Mouse (Mus musculus): ENCODE results near the gene Nfkb1.

Gene Nfkb1

DNA sequence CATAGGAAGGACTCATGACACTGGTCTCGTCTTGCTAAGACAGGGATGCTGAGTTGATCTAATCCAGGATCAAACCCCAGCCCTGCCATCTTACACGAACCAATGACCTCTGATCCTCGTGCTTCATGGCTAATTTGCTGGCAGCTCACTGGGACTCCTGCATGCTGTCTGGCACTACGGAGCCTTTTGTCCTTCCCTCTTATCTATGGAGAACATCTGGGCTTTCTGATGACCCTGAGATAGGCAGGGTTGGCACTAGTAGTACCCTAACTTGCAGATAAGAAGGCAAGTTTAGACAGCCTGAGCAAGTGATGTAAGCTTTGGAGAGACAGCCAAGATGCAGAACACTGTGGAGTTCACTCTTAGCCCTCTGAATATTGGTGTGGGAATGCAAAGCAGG is 59.5 kb downstream of the Nfkb1 start:
- DNase-seq (ENCODE audit: low read depth in 1 of 2, low spot score in 2 of 2) = no peak

DNA sequence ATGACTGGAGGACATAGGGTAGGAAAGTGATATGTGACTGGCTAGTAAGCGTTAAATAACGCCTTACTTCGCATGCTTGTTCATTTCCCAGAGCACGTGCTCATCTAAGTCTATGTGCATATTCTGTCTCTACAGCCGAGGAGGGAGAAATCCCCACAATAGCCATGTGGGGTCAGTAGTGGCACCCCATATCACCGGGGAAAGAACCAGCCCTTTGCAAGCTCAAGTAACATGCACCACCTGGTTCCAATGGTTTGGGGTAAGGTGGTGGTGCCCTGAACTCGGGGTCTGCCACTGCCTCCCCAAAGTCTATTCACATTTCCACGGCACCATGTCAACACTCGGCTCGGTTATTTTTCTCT is 60.3 kb downstream of the Nfkb1 start:
- DNase-seq (ENCODE audit: low read depth in 1 of 2, low spot score in 2 of 2) = no peak

DNA sequence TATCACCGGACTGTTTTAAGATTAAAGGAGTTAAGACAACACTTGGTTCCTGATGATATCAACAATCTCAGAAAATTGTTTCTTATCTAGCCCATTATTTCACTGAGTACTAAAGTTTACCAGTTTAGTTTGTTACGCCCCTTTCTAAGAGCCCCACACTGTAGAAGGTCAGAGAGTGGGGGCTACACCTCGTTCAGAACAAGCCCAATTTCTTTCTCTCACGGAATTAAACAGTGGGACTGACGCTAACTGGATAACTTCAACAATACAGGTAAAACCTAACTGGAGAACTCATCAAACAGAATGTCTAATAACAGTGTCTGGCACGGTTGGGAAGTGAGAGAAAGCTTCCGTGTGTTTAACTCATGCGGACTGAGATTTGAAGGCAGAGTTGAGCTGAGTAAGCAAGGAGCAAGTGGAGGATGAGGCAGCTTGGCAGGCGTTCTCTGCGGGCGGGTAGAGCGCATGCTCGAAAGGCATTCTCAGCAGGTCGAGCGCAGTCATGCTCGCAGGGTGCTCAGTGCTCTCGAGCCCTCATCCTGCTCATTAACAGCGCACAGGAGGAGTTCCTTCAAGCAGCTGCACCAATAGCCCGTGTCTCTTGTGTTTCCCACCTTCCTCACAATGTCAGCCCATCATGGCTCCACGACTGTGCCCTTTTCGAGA is 60.8 kb downstream of the Nfkb1 start:
- no peak for DNase-seq (ENCODE audit: low read depth in 1 of 2, low spot score in 2 of 2)

DNA sequence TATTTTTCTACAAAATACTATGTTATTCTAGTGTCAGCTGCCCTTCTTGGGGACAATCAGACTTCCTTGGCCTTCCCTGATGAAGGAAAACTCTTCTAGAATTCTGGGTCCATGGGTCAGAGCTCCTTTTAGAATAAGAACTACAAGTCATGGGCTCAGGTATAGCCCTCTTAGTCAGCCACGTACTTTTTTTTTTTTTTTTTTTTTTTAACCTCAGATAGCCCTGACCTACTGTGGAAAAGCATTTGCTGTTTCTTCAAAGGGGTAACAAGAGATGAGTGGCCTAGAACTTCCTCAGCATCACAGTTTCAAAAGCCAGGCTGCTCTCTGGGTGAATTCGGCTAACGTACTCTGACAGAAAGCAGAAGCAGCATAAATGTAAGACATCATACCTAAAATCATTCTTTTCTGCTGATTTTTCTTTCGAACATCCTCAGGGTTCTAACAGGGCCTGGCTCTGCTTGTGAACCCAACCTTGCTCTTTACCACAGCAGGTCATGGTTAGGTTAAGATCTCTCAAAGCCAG is 61.5 kb downstream of the Nfkb1 start:
- DNase-seq (ENCODE audit: low read depth in 1 of 2, low spot score in 2 of 2) = no peak

DNA sequence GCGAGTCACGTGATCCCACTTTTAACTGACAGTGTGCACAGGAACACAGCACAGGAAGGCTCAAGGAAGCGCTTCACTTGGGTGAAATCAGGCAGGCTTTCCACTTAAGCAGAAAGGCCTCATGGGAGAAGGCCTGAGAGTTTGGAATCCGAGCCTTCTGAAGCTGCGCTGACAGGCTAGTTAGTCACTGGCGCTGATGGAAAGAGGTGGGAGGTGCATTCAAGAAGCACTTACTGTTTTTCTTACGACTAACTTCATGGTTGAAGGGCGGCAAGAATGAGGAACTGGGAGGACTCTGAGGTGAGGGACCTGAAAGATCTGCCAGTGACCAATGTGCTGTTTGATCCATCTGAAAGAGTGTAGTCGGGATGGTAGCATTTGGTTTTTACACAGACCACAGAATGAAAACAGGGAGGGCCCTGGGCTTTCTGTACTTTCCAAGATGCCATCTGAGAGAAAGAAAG is 62.6 kb downstream of the Nfkb1 start:
- DNase-seq (ENCODE audit: low read depth in 1 of 2, low spot score in 2 of 2) = peak in 1 of 2 experiments; percentile 22

DNA sequence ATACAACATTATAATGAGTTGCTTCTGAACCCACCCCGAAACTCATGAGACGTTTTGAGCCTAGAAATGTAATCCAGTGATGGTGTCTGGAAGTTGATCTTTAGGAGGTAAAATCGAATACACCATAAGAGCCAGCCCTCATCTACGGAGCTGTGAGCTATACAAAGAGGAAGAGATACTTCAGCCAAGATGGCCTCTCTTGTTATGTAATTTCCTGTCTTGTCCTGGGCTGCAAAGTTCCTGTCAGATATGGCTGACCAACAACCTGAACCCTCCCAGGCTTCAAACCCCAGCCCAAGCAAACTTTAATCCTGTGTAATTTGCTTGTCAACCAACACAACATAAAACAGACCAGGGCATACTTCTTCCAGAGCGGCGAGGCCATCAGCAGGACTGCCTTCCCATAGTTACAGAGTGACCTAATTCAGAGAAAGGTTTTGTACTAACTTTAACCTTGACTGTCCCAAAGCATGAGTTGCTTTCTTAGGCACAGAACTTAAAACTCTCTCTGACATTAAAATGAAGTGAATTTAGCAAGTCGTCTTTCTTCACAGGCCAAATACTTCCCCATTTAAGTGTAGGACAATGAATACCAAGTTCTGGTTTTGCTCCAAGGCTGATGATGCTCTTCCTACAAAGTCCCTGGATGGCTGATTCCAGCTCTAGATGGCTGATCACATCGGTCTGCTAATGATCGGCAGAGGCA is 63.2 kb downstream of the Nfkb1 start:
- DNase-seq (ENCODE audit: low read depth in 1 of 2, low spot score in 2 of 2) = no peak

DNA sequence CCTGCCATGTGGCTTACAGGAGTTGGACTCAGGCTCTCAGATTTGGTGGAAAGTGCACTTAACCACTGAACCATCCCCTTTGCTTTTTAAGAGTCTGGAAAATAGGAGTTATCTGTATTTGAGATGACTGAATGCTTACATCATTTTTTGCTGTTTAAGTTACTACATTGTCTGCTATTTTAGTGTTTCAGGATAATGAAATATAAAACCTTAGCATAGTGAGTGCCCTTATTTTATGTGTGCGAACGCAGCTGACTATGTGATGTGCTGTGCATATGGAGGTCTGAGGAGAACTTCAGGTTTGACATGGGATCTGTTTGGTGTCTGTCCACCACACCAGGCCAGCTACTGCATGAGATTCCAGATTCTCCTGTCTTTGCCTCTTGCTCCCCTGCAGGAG is 66.1 kb downstream of the Nfkb1 start:
- no peak for DNase-seq (ENCODE audit: low read depth in 1 of 2, low spot score in 2 of 2)

DNA sequence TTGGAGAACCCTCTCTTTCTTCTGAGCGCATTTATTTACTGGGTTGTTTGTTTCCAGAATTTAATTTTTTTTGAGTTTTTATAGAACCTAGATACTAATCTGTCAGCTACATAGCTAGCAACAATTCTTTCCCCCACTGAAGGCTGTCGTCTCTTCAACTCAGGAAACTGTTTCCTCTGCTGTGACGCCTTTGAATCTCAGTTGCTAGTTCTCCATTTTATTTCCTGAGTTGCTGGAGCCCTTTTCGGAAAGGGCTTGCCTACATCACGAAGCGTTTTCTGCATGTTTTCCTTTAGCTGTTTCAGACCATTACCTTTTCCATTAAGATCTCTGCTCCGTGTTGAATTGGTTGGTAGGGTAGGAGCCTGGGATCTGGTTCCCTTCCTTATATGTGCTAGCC is 74.6 kb downstream of the Nfkb1 start:
- no peak for DNase-seq (ENCODE audit: low read depth in 1 of 2, low spot score in 2 of 2)

DNA sequence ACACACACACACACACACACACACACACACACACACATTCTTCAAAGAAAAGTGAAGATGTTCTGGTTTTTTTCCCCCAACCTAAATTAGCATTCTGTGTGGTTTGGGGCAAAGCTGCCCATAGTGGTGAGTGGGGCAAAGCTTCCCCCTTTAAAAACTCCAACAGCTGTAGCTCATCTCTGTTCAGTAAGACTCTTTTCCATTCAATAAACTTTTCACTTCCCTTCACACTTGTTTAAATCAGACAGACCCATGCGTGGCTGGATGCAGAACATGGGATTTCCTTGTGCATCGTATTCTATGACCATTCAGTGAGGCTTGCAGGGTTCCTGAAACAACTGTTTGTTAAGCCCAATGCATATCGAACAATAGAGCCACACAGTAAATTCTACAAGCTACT is 77.0 kb downstream of the Nfkb1 start:
- DNase-seq (ENCODE audit: low read depth in 1 of 2, low spot score in 2 of 2) = no peak

DNA sequence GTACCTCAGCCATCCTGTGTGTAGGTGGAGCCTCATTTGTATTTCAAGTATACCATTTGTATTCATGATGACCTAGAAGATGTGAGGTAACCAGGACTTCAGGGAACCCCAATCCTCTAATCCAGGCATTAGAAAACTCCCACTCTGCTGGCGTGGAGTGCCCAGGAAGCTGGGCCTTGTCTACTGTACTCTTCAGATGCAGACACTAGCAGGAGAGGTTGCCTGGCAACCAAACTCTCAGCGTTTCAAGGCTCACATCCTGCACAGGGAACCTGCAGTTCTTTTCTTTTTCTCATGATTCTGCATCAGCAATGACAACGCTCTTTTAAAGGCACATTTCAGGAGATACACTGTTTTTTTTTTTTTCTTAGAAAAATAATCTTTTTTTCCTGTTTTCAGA is 81.1 kb downstream of the Nfkb1 start:
- no peak for DNase-seq (ENCODE audit: low read depth in 1 of 2, low spot score in 2 of 2)

DNA sequence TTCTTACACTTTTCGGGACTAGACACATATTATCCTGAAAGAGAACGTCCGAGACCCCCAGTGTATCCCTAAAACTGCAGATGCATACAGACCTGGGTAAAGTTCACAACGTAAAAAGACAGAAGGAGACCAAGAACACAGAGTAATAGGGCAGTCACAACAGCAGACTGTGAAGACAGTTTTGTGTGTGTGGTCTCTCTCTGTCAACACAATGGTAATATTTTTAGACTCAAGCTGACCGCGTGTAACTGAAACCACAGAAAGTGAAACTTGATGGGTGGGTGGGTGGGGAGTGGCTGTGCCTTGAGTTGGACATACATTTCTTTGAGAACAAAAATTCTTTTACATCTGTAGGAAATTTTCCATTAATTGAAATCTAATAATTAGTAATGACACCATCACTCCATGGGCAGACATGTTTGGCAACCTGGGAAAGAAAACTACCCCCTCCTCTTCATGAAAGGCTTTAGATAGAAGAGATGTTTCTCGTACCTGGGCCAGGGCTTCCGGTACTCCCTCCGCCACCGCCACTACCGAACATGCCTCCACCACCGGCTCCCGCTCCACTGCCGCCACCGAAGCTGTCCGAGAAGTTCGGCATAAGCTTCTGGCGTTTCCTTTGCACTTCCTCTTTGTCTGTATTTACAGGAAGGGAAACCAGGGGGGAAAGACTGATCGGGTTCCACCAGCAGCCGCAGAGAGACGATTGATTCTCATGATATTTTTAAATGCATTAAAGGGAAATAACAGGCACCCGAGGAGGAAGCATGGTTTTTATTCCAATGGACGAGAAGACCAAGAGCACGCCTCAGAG is 83.5 kb downstream of the Nfkb1 start:
- peak; percentile 59 to 62 for DNase-seq (ENCODE audit: low read depth in 1 of 2, low spot score in 2 of 2)

DNA sequence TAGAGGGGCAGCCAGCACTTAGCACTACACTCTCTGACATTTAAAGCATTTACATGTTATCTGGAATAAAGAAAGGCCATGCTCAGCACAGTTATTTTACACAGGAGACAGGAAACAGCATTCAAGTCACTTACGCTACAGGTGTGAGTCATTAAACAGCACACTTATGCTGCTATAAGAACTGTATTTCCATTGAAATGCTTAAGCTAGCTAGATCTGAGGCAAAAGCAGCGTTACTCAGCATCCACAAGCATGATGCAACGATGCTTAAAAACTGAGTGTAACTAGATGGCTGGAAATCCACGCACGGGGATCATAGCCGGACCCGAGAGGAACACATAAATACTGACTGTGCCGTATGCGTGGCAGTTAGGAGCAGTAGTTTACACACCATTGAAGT is 84.3 kb downstream of the Nfkb1 start:
- DNase-seq (ENCODE audit: low read depth in 1 of 2, low spot score in 2 of 2) = no peak

DNA sequence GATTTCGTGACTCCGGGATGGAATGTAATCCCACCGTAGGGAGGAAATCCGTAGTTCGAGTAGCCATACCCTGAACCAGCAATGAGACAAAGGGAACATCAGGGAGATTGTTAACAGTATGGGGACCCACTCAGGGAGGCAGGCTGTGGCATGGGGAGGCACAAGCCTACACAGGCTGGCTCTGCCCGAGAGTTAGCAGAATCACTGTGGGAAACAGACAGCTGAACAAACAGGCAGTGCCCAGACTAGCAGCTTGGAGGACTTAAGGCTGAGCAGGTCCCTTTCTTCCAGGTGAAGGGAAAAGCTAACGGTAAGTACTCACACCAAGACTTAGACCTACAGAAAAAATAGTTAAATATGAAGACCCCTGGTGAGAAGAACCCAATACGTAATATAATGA is 84.8 kb downstream of the Nfkb1 start:
- no peak for DNase-seq (ENCODE audit: low read depth in 1 of 2, low spot score in 2 of 2)

DNA sequence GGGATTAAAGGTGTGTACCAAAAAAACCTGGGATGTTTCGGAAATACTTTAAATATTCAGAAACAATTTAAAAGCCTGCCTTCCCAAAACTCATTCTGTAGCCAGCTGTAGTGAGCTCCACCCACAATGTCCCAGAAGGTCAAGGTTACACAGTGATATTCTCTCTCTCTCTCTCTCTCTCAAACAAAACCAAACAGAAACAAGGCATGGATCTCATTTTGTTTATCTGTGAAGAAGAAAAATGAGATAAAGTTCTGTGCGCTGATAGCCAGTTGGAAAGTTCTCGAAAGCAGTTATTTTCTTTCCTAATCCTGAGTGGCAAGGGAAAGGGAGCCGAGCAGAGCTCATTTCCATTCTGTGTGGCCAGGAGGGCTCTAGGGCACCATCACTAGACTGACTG is 85.9 kb downstream of the Nfkb1 start:
- DNase-seq (ENCODE audit: low read depth in 1 of 2, low spot score in 2 of 2) = no peak

DNA sequence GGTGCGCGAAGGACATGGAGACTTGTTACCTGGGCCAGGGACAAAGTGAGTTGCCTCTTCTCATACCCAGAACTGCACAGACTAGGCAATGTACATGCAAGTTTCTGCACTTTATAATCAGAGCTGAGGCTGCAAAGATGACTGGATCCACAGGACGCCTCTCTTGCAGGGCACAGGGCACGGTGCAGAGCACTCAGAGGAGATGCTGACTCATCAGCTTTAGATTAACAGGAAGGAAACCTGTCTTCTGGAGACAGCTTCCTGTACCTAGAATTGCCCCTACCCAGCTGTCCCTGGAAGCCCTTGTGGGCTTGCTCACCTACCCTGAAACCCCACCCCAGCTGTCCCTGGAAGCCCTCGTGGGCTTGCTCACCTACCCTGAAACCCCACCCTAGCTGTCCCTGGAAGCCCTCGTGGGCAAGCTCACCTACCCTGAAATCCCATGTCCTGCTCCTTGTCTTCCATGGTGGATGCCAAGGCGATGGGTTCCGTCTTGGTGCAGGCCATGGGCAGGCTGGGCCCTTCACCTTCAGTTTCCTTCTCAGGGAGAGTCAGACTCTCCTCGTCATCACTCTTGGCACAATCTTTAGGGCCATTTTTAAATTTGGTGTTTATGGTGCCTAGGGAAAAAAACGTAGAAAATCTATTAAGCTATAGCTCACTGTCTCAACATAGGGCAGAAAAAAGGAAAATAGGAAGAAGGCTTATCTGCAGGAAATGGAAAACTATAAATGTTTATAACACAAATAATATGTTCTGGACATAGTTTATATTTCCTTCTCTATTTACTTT is 86.5 kb downstream of the Nfkb1 start:
- no peak for DNase-seq (ENCODE audit: low read depth in 1 of 2, low spot score in 2 of 2)

DNA sequence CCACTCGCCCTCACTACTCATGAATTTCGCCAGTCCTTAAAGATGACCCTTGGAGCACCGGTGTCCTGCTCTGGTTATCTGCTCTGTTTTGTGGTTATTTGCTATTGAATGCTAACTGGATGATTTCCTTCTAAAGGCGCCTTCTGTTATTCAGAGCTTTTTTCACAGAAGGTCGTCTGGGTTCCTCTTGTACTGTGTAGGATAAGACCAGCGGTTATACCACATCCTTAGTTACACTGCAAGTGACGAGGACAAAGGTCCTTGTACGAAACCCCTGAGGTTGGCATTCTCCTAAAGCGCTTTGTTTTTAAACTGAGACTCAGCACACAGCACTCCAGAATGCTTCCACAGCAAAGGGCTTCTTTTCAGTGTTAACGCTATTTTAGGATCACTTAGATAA is 88.6 kb downstream of the Nfkb1 start:
- no peak for DNase-seq (ENCODE audit: low read depth in 1 of 2, low spot score in 2 of 2)

DNA sequence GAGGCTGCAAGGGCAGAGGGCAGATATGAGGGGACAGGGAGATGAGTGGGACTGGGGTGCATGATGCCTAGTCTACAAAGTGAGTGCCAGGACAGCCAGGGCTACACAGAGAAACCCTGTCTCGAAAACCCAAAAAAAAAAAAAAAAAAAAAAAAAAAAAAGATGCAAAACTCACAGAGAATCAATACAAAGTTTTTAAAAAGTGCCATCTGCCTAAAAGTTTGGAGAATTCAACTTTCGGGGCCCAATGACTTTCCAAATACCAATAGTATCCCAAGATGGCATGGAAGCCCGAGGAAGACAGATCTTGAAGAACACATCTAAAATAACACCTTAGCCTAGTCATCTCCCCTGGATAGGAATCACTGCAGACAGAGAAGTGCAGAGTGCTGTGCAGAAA is 93.0 kb downstream of the Nfkb1 start:
- no peak for DNase-seq (ENCODE audit: low read depth in 1 of 2, low spot score in 2 of 2)

DNA sequence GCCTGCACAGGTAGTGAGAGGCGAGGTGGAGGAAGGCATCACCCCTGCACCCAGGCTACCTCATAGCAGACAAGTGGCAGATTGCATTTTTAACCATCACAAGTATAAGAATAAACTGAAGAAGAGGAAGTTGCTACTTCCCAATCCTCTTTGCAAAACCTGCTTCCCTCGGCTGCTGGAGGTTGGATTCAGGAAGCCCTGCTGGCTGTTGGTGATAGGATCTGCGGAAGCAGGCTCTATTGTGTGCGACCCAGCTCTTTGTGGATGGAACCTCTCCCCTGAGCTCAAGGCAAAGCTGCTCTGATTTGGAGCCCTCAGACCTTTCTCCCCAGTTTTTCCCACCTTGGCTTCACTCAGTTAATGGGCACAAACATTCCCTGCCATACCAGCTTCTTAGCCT is 94.3 kb downstream of the Nfkb1 start:
- no peak for DNase-seq (ENCODE audit: low read depth in 1 of 2, low spot score in 2 of 2)

DNA sequence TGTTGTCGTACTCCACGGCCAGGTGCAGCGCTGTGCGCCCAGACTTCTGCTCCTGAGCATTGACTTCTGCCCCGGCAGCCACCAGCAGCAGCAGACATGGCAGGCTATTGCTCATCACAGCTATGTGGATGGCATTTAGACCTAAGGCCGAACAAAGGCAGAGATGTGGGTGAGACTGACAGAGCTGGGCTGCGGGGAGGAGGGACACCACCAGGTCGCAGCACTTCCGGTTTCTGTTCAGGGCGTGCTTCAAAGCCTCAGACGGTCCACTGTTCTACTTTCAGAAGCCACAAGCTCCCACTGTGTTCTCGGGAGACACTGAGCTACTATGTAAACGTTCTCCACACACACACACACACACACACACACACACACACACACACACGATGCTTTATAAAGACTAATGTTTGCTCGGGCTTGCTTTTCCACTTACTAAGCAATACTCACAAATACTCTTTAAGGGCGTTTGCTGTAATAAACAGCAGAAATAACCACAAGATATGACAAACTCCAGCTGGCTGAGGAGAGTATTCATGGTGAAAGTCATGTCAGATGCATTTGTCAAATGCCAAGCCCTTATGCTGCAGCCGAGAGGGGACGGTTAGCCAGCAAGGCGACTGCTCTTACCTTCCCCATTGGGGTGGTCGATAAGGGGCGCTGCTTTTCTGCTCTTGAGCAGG is 97.0 kb downstream of the Nfkb1 start:
- peak; percentile 9 to 29 for DNase-seq (ENCODE audit: low read depth in 1 of 2, low spot score in 2 of 2)

DNA sequence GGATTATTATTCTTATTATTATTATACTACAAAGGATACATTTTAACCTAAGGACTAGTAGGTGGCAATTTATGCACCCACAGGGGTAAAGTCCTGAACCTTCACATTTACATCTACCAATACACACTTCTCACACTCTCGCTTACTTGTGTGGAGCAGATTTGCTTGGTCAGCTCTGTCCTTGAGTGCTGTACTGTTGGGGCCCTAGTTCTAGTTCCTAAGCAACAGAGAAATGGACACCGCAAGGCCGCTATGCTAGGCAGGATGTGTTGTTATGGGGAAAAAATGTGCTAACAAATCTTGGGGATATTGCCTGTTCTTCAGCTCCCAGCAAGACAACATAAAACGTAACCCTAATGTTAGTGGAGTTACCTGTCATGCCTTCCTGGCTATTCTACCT is 99.3 kb downstream of the Nfkb1 start:
- DNase-seq (ENCODE audit: low read depth in 1 of 2, low spot score in 2 of 2) = no peak

DNA sequence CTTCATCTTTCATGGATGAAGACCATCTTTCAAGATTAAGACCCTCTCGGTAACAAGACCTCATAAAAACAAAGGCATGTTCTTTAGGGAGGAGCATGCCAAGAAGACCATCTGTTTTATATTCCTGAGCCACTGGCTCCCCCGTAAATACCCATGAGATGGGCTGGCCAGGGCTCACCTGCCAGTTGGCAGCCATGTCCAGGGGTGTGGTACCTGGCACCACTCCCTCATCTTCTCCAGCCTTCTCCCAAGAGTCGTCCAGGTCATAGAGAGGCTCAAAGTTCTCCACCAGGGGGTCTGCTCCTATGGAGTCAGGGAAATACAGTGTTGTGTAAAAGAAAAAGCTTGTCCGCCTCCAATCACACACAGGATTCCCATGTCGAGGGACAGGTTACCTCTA is 100.0 kb downstream of the Nfkb1 start:
- DNase-seq (ENCODE audit: low read depth in 1 of 2, low spot score in 2 of 2) = no peak
